ENCODE assay signal across 8 mouse cellular contexts in genomic region chr11:69695046-69695360, GRCm38 (mm10). TPM values are rescaled to one million over a fixed set of nuclear protein-coding genes. Genes with fewer than 3 reads are reported as not detected.
DNase-seq lines count a peak whose midpoint lies in the region; ATAC-seq and TF ChIP-seq lines count a peak whose summit lies in the region.

No protein-coding gene starts in this region.

- peaks cover 21% of the 10 kb centered on the region for H3K4me1 ChIP-seq in heart, embryonic 12.5 days (replicated peaks)
- H3K4me1 ChIP-seq in forebrain, embryonic 14.5 days (ENCODE audit: control insufficient read depth, insufficient read depth, low read length), result peaks cover 10% of the 10 kb centered on the region; the same call in 1 of the 2 replicates
- peaks cover 33% of the 10 kb centered on the region for H3K4me1 ChIP-seq in liver, embryonic 15.5 days (replicated peaks)

- no peaks in the 10 kb centered on the region for H3K79me2 ChIP-seq in C2C12 (ENCODE audit: control insufficient read depth, insufficient read depth)

- H3K4me2 ChIP-seq in heart, embryonic 12.5 days, result peak overlapping the region; percentile 86
- peak overlapping the region; percentile 90 for H3K4me2 ChIP-seq in forebrain, embryonic 14.5 days (ENCODE audit: low read length)
- peak overlapping the region; percentile 68 for H3K4me2 ChIP-seq in liver, embryonic 15.5 days

- ATAC-seq in heart, embryonic 12.5 days (ENCODE audit: insufficient number of reproducible peaks, low FRiP score), result peak; percentile 28
- no peak for ATAC-seq in forebrain, embryonic 14.5 days
- ATAC-seq in liver, embryonic 15.5 days (ENCODE audit: insufficient read depth), result no peak

- H3K9me3 ChIP-seq in heart, embryonic 12.5 days (replicated peaks), result 0 out of 2 replicates have a peak, but pooled peaks cover 2% of the 10 kb centered on the region
- H3K9me3 ChIP-seq in forebrain, embryonic 14.5 days (replicated peaks; ENCODE audit: control insufficient read depth, low read length), result no peaks in the 10 kb centered on the region
- no peaks in the 10 kb centered on the region for H3K9me3 ChIP-seq in liver, embryonic 15.5 days (replicated peaks)

- H3K4me3 ChIP-seq in heart, embryonic 12.5 days, result peak overlapping the region; percentile 58
- H3K4me3 ChIP-seq in C2C12 (ENCODE audit: insufficient read depth, poor library complexity, severe bottlenecking), result no peak overlapping the region
- peak overlapping the region; percentile 40 for H3K4me3 ChIP-seq in forebrain, embryonic 14.5 days (ENCODE audit: low read depth, low read length)
- H3K4me3 ChIP-seq in liver, embryonic 15.5 days (replicated peaks), result peak overlapping the region; percentile 56

- WGBS in heart, embryonic 12.5 days, result 31% methylated on average over 6 of the region's 6 CpGs
- 28% methylated on average over 6 of the region's 6 CpGs for WGBS in forebrain, embryonic 14.5 days
- 44% methylated on average over 6 of the region's 6 CpGs for WGBS in liver, embryonic 15.5 days (ENCODE audit: insufficient replicate concordance)

- no peak for DNase-seq in heart, adult 8-10 months (ENCODE audit: low spot score)
- DNase-seq in forebrain, embryonic 14.5 days (ENCODE audit: low spot score), result peak; percentile 34
- DNase-seq in urinary bladder, postnatal 36 days (ENCODE audit: low spot score in 2 of 2), result no peak
- no peak for DNase-seq in layer of hippocampus, adult 9-11 months
- no peak for DNase-seq in embryo, embryonic 10.5 days (ENCODE audit: low spot score)

- peak overlapping the region; percentile 74 for H3K9ac ChIP-seq in heart, embryonic 12.5 days
- H3K9ac ChIP-seq in forebrain, embryonic 14.5 days (ENCODE audit: low read length), result peak overlapping the region; percentile 76; the same call in 1 of the 2 replicates
- H3K9ac ChIP-seq in liver, embryonic 15.5 days, result peak overlapping the region; percentile 51; the same call in 1 of the 2 replicates

- H3K36me3 ChIP-seq in heart, embryonic 12.5 days, result no peaks in the 10 kb centered on the region
- no peaks in the 10 kb centered on the region for H3K36me3 ChIP-seq in C2C12 (ENCODE audit: control insufficient read depth, insufficient read depth)
- H3K36me3 ChIP-seq in forebrain, embryonic 14.5 days (ENCODE audit: control insufficient read depth, insufficient read depth, low read length), result no peaks in the 10 kb centered on the region
- no peaks in the 10 kb centered on the region for H3K36me3 ChIP-seq in liver, embryonic 15.5 days (replicated peaks)

- peak overlapping the region; percentile 46 for H3ac ChIP-seq in C2C12 (ENCODE audit: control insufficient read depth, insufficient read length, low read depth)

- peak overlapping the region; percentile 33; the same call in 1 of the 2 replicates for H3K27ac ChIP-seq in heart, embryonic 12.5 days (ENCODE audit: poor library complexity, severe bottlenecking)
- H3K27ac ChIP-seq in forebrain, embryonic 14.5 days (ENCODE audit: low read depth, low read length), result no peak overlapping the region; the same call in 1 of the 2 replicates
- no peak overlapping the region for H3K27ac ChIP-seq in liver, embryonic 15.5 days (replicated peaks)

- TF ChIP-seq CTCF in C2C12 (IDR thresholded peaks at IDR 0.05; ENCODE audit: control insufficient read depth, insufficient read depth, insufficient read length), result no peak

- no peaks in the 10 kb centered on the region for H3K79me3 ChIP-seq in C2C12 (ENCODE audit: low read depth)

- H3K27me3 ChIP-seq in heart, embryonic 12.5 days (replicated peaks), result no peaks in the 10 kb centered on the region
- H3K27me3 ChIP-seq in C2C12 (ENCODE audit: control insufficient read depth, insufficient read depth, insufficient read length), result no peaks in the 10 kb centered on the region
- no peaks in the 10 kb centered on the region for H3K27me3 ChIP-seq in forebrain, embryonic 14.5 days (replicated peaks; ENCODE audit: control insufficient read depth, insufficient read depth, low read length)
- peaks cover 15% of the 10 kb centered on the region for H3K27me3 ChIP-seq in liver, embryonic 15.5 days

TF ChIP-seq in C2C12, 6 proteins besides CTCF, POLR2A, EP300 and RAD21:
- TF ChIP-seq MYOG (IDR thresholded peaks at IDR 0.05; ENCODE audit: control insufficient read depth, extremely low read depth, insufficient read length), result no peak
- no peak for TF ChIP-seq FOSL1 (IDR thresholded peaks at IDR 0.05; ENCODE audit: insufficient read depth, low read length, poor library complexity, severe bottlenecking)
- no peak for TF ChIP-seq MAX (IDR thresholded peaks at IDR 0.05)
- no peak for TF ChIP-seq MYOD1 (IDR thresholded peaks at IDR 0.05; ENCODE audit: control insufficient read depth, insufficient read length, low read depth)
- TF ChIP-seq CEBPB (IDR thresholded peaks at IDR 0.05; ENCODE audit: low read depth), result no peak
- no peak for TF ChIP-seq USF1 (IDR thresholded peaks at IDR 0.05; ENCODE audit: low read depth)
TF ChIP-seq in C2C12: peak in this region for 0.

RNA-seq across cellular contexts. Expression of gene Tnfsf12, which starts 0.6 kb away (rescaled TPM):
- polyA plus RNA-seq in heart, embryonic 12.5 days (2016; fragmentation: Nextera tagmentation; extraction: Ambion mirVana), result 5.6 and 6.9 TPM in 2 replicates
- total RNA-seq in heart, adult 8-10 months (2022), result 10 to 100 TPM; 14.9 to 19.6 (median 17.5) TPM
- 6.4 TPM for polyA plus RNA-seq in C2C12 (2012; fragmentation: generic; extraction: Trizol)
- polyA plus RNA-seq in forebrain, embryonic 14.5 days (2014; fragmentation: Nextera tagmentation; extraction: Ambion mirVana), result 2.2 and 2.7 TPM in 2 replicates
- polyA plus RNA-seq in liver, embryonic 15.5 days (2015; fragmentation: Nextera tagmentation; extraction: Ambion mirVana), result 2.1 and 2.6 TPM in 2 replicates

RNA-seq across cellular contexts. Expression of gene Tnfsfm13, which starts 0.9 kb away (rescaled TPM):
- 1.5 and 3.3 TPM in 2 replicates for polyA plus RNA-seq in heart, embryonic 12.5 days (2016; fragmentation: Nextera tagmentation; extraction: Ambion mirVana)
- 1 to 10 TPM; 1.4 to 4.2 (median 3.1) TPM for total RNA-seq in heart, adult 8-10 months (2022)
- 1.5 TPM for polyA plus RNA-seq in C2C12 (2012; fragmentation: generic; extraction: Trizol)
- polyA plus RNA-seq in forebrain, embryonic 14.5 days (2014; fragmentation: Nextera tagmentation; extraction: Ambion mirVana), result 1.5 and 1.6 TPM in 2 replicates
- 0.85 and 0.89 TPM in 2 replicates for polyA plus RNA-seq in liver, embryonic 15.5 days (2015; fragmentation: Nextera tagmentation; extraction: Ambion mirVana)

RNA-seq across cellular contexts. Expression of gene Tnfsf13, which starts 9.4 kb away (rescaled TPM):
- 0.28 and 0.47 TPM in 2 replicates for polyA plus RNA-seq in heart, embryonic 12.5 days (2016; fragmentation: Nextera tagmentation; extraction: Ambion mirVana)
- total RNA-seq in heart, adult 8-10 months (2022), result 1 to 10 TPM; 2.6 to 4.3 (median 2.9) TPM
- polyA plus RNA-seq in C2C12 (2012; fragmentation: generic; extraction: Trizol), result 0.28 TPM
- polyA plus RNA-seq in forebrain, embryonic 14.5 days (2014; fragmentation: Nextera tagmentation; extraction: Ambion mirVana), result 0.53 TPM in 1 of 2 replicates, not detected in the other
- polyA plus RNA-seq in liver, embryonic 15.5 days (2015; fragmentation: Nextera tagmentation; extraction: Ambion mirVana), result 0.15 and 0.64 TPM in 2 replicates

RNA-seq across cellular contexts. Expression of gene Senp3, which starts 13.1 kb away (rescaled TPM):
- 74.3 and 83.0 TPM in 2 replicates for polyA plus RNA-seq in heart, embryonic 12.5 days (2016; fragmentation: Nextera tagmentation; extraction: Ambion mirVana)
- 10 to 100 TPM; 27.2 to 40.0 (median 28.7) TPM for total RNA-seq in heart, adult 8-10 months (2022)
- polyA plus RNA-seq in C2C12 (2012; fragmentation: generic; extraction: Trizol), result 89.0 TPM
- 81.8 and 88.2 TPM in 2 replicates for polyA plus RNA-seq in forebrain, embryonic 14.5 days (2014; fragmentation: Nextera tagmentation; extraction: Ambion mirVana)
- polyA plus RNA-seq in liver, embryonic 15.5 days (2015; fragmentation: Nextera tagmentation; extraction: Ambion mirVana), result 23.9 and 27.2 TPM in 2 replicates

RNA-seq across cellular contexts. Expression of gene Eif4a1, which starts 22.8 kb away (rescaled TPM):
- polyA plus RNA-seq in heart, embryonic 12.5 days (2016; fragmentation: Nextera tagmentation; extraction: Ambion mirVana), result 404 and 420 TPM in 2 replicates
- total RNA-seq in heart, adult 8-10 months (2022), result 100 to 1,000 TPM; 162 to 194 (median 186) TPM
- polyA plus RNA-seq in C2C12 (2012; fragmentation: generic; extraction: Trizol), result 1,304 TPM
- 1,177 and 1,222 TPM in 2 replicates for polyA plus RNA-seq in forebrain, embryonic 14.5 days (2014; fragmentation: Nextera tagmentation; extraction: Ambion mirVana)
- 228 and 232 TPM in 2 replicates for polyA plus RNA-seq in liver, embryonic 15.5 days (2015; fragmentation: Nextera tagmentation; extraction: Ambion mirVana)
